Mouse (Mus musculus) thymus, postnatal 36 days (tissue): ENCODE measurements around the gene Ranbp1.
"Not testable (repeated sequence)": the region's sequence is repeated elsewhere in the genome, so short reads cannot be mapped to it uniquely, and the experiment has no call there.

Experiments used
- DNase-seq, 2 experiments: peaks; one replicate each; pipeline ENCODE4 v3.0.0; 2022; ENCODE audit warnings: mixed read lengths in 2 of 2

The Ranbp1 gene

DNA sequence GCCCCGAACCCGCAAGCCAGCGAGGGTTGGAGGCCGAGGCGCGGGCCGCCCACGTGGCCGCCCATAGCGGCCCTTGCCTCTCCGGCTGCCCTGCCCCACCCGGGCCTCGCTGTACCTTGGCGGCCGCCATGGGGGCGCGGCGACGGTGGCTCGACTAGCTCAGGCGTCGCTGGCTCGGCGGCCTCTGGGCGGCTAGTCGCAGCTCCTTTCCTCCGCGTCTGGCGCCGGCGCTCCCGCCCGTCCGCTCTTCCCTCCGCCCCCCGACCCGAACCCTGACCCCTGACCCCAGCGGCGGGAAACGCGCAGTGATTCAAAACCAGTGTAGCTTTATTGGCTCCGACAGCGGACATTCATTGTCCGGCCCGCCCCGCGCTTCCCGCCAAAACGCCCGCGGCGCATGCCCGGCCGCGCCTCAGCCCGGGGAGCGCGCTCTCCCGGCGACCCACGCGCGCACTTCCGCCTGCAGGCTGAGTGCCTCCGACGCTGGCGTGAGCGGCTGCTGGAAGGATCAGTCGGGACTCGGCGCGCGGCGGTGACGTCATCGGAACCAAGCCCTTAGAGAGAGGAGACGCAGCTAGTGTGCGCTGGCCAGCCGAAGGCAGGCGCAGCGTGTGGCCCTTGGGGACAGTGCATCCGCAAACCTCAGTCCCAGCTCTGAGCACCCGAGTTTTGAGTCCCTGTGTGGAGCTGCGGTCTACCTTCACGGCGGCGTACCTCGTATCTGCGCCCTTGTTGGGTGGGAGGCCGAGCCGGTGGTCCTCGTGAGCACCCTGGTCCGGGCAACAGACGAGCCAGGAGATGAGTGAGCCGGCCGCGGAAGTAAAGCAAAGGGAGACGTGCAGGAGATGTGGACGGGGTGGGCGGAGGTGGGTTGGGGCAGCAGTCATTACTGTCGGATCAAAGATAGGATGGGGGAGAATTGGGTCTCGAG, at the start of gene Ranbp1, which contains the start of gene Trmt2a:
Gene Ranbp1 (minus strand): TSS at position 300 of the 931 bp plus-strand sequence.
Gene Trmt2a (plus strand): TSS at position 247 of the 931 bp plus-strand sequence.
- DNase-seq: peak; percentile 95 to 98

DNA sequence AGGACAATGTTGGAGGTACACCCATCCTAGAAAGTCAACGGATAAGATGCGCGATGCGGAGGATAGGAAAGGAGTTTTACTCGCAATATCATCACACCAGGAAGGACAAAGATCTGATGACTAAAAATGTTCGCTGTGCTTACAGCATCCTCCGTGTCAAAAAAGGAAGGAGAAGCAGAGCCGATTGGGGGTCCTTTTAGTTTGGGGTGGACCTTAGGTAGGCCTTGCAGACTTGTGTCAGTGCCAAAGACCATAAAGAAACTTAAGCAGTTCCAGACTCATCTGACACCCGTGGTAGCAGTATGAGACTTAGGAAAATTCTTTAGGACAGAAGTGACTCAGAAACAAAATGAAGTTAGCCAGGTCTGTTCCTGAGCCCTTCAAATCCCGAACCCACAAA, 41.1 kb upstream of the Ranbp1 start:
- not testable (repeated sequence) for DNase-seq

DNA sequence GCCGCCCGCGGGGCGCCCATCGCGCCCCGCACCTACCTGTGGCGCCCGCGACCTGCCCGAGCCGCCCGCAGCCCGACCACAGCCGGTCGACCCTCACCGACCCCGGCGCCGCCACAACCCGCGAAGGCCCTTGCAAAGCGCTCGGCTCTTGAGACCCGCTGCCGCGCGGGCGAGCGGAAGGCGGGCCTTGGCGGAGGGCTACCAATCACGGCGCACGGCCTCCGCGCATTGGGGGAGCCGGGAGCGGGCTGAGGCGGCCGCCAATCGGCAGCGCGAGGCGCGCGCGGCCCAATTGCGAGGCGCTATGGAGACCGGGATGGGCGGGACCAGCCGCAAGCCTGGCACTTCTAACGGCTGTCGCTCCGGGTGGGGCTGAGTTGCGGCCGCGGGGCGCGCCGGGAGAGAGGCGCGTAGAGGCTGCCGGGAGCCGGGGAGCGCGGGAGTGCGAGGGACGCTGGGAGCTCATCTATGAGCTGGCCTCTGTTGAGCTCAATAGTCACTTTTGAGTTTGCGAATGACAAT, 40.6 kb upstream of the Ranbp1 start, which contains the start of gene Dgcr8:
Gene Dgcr8 (minus strand): TSS at position 180 of the 522 bp plus-strand sequence.
- peak; percentile 97 to 99 for DNase-seq

DNA sequence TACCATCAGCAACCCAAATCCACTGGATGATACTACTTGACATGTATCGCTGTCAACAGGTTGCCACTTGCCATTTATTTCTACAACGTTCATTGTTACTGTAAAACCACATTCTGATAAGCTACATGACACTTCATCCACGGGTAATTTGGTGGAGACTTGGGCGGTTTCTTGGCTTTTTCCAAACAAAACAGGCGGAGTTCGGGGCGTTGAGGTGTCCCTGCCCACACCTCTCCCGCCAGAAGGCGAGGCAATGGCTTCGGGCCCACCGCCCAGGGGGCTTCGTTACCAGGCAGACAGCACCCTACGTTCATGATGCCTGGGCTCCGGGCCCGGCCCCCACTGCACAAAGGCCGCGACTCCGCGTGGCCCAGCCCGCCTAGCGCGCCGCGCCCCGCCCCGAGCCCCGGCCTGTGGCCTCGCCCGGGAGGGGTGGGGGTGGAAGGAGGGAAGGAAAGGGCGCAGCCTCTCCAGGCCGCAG, 40.1 kb upstream of the Ranbp1 start:
- no peak for DNase-seq

DNA sequence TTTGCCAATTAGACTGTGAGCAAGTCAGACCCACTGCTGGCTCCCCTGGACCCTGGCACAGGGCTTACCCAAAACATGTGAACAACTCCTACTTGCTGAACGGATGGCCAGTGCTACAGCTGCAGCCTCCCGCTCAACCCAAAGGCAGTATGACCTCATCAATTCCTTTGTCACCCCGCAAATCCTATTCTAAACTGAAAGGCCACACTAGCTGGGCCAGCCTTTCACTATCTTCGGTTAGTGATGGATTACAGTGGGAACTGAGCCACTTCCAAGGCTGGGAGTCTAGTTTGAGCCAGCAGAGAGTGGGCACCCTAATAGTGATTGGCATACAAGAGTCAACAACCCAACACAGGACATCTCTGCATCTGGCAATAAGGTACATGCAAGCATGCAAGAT, 39.6 kb upstream of the Ranbp1 start:
- DNase-seq: peak in 1 of 2 experiments; percentile 11

DNA sequence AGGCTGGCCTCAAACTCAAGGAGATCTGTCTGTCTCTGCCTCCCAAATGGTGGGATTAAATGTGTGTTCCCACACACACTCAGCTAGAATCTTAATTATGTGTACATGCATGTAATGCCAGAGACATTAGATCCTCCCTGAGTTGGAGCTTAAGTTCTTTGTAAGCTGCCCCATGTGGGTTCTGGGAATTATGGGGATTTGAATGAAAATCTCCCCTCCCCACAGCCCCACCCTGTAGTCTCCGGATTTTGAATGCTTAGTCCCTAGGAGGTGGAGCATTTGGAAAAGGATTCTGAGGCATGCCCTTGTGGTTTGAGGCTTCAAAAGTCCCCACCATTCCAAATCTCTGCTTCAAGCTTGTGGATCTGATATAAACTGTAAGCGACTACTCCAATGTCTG, 26.6 kb upstream of the Ranbp1 start:
- DNase-seq: no peak

DNA sequence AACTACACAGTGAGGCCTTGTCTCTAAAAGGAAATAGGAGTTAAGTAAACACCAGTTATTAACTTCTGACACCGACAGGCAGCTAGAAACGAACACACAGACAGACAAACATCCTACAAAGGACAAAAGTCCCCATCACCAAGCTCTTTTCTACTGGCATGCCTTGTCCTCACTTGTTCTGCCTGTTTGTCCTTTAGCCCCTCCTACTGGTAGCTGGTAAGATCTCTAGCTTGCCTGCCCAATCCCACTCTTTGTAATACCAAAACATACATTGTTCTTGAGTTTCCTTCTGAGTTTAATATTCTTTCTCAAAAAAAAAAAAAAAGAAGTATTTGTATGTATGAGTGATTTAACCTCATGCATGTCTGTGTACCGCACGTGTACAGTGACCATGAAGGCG, 19.6 kb upstream of the Ranbp1 start:
- DNase-seq: no peak

DNA sequence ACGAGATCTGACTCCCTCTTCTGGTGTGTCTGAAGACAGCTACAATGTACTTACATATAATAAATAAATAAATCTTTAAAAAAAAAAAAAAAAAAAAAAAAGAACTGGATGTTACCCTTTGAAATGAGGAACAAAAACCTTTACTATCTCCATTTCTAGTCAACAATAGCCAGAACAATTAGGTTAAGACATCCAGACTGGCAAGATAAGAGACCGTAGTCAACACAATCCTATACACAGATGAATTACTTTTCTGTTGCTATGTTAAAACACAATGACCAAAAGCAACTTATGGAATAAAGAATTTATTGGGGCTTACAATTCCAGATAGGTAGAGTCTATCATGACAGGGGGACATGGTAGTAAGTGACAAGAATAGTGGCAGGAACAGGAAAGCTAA, 16.5 kb upstream of the Ranbp1 start:
- no peak for DNase-seq

DNA sequence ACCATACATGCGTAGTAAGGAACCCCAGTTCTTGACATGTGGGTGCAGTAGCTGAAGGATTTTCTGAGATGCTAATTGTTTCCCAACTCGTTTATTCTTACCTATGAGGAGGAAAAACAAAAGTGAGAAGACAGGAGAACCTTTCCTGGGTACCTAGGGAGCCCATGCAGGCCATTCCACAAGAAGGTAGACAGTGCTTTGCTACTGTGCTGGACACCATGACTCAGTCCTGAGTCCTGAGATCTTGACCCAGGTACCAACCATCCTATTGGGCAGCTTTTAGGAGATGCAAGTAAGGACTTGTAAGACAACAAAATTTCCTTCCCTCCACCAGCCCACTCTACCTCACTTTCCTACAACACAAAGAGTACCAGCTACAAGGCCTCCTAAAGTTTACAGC, 9.7 kb upstream of the Ranbp1 start, which contains the start of gene Gm49776:
Gene Gm49776 (minus strand): TSS at position 101 of the 400 bp plus-strand sequence.
- no peak for DNase-seq

DNA sequence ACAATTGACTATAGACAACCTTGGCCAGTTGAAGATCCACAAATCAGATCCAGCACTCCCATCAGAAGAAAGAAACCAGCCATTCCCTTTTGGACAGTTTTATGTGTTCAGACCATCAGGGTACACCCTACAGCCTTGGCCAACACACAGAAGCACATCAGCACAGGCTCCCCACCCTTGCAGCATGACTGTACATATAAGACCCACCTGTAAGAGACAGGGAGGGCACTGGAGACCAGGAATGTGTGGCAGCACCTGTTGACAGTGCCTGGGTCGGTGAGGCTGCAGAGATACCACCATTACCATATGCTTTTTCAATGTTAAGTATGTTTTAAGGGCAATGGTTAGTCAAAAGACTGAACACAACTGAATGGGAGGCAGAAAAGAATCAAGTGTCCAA, 5.3 kb upstream of the Ranbp1 start:
- no peak for DNase-seq

DNA sequence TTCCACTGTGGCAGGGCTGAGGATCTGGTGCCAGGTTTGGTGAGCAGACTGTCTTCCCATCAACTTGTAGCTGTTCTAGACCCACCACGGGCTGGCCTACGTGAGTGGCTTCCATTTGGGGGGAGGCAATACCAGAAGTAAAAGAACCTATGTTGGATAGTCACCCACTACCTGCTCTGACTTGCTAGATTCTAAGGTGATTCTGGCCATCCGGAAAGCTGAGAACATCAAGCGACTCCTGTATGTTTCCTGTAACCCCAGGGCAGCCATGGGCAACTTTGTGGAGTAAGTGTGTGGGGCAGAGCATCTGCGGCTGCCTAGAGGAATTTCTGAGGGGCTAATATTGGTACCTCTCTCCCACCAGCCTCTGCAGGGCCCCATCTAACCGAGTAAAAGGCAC, 4.2 kb upstream of the Ranbp1 start:
- DNase-seq: no peak

DNA sequence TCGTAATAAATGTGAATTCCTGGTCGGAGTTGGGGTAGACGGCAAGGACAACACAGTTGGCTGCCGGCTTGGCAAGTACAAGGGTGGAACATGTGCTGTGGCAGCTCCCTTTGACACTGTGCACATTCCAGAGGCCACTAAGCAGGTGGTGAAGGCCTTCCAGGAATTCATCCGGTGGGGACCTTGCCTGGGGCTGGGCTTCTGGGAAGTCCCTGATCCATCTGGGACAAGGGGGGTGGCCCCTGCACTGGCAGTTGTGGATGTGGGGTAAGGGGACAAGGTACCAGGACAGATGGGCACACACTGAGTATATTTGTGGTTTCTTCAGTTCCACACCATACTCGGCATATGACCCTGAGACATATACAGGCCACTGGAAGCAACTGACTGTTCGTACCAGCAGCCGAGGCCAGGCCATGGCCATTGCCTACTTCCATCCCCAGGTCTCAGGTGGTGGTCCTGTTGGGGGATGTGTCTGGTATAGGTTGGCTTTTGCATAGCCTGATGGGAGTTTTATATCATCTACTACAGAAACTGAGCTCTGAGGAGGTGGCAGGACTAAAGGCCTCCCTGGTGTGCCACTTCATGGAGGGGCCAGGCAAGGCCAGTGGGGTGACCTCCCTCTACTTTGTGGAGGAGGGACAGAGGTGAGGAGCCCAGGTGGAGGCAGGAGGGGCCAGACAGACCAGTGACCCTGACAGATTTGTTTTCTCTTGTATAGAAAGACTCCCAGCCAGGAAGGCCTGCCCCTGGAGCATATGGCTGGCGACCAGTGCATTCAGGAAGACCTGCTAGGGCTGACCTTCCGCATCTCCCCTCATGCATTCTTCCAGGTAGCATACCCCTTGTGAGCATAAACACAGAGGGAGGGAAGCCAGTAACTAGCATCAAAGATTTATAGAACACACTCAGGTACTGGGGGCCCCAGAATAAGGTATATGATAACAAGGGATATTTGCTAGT, 2.6 kb upstream of the Ranbp1 start:
- peak in 1 of 2 experiments; percentile 16 for DNase-seq

DNA sequence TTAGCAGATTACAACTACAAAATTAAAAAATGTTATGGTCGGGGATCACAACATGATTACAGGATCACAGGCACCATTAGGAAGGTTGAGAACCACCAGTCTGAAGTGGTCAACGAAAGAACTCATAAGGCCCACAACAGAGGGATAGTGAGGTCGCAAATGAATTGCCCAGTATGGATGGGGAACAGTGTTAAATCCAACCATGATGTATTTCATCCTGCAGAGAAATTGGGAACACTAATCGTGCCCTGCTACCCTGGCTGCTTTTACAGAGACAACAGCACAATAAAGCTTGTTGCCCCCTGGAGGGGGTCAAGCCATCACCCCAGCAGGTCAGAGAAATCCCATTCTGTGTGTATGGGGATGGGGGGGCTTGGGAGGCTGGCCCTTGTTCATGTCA, 1.7 kb upstream of the Ranbp1 start:
- DNase-seq: no peak

DNA sequence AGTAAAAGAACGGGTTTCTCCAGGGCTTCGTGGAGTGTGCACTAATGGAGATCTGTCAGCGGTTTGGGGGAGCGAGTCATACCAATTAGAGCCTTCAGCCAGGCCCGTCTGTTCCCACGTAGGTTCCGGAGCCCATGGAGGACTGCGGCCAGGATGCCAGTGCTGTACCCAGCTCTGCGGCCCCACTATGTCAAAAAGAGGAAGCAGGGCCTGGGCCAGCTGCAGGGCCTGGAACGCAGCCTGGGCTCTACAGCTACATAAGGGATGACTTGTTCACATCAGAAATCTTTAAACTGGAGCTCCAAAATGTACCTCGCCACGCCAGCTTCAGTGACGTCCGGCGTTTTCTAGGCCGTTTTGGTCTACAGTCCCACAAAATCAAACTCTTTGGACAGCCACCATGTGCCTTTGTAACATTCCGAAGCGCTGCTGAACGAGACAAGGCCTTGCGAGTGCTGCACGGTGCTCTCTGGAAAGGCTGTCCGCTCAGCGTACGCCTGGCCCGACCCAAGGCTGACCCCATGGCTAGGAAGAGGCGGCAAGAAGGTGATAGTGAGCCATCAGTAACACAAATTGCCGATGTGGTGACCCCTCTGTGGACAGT, 934 bp upstream of the Ranbp1 start:
- DNase-seq: peak; percentile 50 to 56

DNA sequence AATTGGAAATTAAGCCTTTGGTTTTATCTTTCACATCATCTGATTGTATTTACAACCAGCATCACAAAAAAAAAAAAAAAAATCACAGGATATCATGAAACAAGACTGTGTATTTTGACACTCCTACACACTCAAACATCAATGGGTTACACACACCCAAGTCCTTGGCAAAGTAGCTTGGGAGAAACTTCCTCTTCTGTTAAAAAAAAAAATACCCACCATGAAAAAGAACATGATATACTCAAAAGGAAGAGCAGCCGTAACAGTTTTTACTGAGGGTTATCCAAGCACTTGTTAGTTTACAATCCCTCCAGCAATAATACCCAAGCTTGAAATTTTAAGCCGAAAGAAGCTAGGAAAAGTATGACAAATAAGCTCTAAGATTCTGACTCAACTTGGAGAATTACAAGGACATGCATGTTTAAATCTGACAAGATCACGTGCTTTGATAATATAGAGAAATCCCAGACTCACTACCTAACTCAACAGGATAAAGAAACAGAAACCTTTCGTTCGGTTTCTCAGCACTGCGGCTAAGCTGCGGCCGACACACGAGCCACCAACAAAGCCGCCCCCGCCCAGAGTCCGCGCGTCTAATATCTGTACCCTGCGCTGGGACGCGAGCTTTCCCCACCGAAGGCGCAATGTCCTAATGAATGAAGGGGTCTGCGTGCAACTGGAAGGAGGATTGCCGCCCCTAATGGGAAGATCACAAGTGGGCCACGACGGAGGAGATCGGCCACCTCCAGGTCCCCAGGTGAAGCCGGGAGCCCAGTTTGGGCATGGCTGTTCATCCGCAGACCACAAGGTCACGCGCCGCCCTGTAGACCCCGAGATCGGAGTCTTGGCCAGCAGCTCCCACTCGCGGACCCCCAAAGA, 772 bp downstream of the Ranbp1 start:
- DNase-seq: no peak

DNA sequence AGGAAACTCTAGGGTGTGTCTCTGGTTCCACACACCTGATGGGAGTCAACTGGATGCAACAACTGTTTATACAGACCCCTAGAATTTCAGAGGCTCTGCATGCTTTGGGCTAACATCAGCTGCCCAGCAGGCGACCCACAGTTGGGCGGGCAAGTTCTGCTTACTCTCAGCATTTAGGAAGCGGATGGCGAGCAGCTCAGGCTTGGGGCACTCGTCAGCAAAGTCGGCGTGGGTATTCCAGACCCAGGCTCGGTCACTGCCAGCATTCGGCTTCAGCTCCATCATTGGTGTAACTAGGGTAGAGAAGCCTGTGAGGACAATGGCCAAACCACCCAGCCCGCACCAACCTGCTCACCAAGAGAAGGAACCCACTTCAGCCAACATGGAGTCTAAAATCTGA, 7.0 kb downstream of the Ranbp1 start:
- no peak for DNase-seq

DNA sequence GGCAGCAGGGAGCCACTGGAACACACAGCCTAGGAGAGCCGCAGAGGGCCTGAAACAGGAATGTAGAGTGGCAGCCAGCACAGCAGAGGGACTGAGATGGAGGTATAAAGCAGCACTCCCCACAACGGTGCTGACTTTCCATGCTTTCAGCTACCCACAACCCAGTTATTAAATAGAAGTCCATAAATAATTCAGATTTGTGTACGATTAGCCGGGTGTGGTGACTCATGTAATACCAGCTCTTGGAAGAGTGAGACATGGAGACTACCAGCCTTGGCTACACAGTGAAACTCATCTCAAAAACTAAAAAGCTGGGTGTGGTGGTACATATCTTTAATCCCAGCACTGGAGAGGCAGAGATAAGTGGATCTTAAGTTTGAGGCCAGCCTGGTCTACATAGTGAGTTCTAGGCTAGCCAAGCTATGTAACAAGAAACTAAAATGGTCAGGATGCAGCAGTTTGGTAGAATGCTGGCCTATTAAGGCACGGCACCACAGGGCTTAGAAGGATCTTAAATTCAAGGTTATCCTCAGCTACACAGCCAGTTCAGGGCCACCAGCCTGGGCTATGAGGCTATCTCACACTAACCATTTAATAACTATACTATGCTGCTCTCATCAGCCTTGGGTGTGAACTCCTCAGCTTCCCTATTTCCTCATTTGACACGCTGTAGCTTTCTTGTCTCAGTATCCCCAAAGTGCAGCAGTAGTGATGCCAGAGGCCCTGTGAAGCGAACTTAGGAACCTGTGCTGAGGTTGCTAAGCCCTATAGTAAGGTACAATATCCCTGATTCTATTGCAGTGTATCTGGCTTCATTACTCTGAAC, 11.6 kb downstream of the Ranbp1 start:
- no peak for DNase-seq

DNA sequence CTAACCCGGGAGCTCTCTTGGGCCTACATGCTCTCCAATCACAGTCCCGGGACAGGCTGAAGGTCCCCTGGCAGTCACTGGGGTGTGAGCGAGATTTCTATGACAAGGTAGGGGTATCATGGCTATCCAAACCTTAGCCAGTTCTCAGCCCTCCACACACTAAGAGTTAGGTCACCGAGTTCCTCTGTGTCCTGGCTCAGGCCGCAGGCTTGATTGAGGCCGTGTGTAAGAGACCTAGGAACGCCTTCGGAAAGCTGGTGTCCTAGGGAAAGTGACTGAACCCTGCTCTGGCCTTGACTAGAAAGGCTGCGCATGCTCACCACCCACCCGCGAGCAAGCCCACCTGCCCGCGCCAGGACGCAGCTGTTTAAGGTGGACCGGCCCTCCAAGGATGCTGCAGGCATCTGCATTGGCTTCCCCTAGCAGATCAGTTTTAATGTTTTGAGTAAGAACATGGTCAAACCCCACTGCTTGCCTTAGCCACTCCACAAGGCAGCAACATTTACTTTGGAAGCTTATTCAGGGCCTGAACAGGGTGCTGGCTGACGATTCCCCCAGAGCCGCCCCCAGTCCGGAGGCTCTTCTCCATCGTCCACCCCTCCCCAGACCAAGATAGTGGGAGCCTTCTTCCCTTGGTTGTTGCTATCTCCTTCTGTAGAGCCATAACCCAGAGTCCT, 13.0 kb downstream of the Ranbp1 start:
- DNase-seq: peak; percentile 59 to 73

DNA sequence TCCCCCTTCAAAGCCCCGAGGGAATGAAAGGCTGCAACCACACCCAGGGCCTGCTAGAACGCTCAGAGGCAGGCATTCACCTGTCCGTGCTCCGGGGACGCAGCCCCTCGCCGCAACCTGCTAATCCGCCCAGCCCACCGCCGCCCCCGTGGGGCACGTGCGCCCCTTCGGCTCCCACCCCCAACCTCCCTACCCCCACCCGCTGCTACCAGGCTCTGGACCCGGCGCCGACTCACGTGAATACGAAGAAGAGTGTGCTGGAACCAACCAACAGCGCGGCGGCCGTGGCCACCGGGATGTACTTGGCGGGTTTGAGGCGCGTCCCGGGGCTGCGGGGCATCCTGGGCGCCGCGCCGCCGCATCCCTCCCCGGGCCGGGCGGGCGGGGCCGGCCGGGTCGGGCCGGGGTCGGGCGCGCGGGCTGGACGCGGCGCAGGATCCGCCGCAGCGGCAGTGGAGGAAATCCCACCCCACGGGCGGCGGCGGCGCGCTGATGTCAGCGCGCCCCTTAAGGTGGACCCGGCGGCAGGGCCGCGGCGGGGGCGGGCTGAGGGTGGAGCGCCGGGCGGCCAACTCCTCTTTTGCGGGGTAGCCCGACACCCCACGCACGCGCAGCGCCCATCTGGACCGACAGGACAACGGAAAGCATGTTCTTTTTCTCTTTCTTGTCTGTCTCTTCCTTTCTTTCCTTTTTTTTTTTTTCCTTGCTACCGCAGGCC, 13.7 kb downstream of the Ranbp1 start, which contains the start of gene Zdhhc8:
Gene Zdhhc8 (minus strand): TSS at position 466 of the 718 bp plus-strand sequence.
- DNase-seq: peak; percentile 68 to 76
